Mouse (Mus musculus) spleen, adult 2 months (tissue): ENCODE measurements around the gene Clasp2.

Source experiments
- CTCF ChIP-seq: fragments of 200-500 bp; IDR thresholded peaks from 2 replicates; pipeline ENCODE4 v1.5.1; 2011; ENCODE audit warnings: mild to moderate bottlenecking, inconsistent platforms; ENCODE audit not compliant: insufficient read depth, insufficient read length, insufficient replicate concordance; ENCODE audit errors: extremely low read depth
- POLR2A ChIP-seq: fragments of 200-500 bp; IDR thresholded peaks from 2 replicates; pipeline ENCODE4 v1.6.1; 2011; ENCODE audit warnings: low read depth, low read length, inconsistent platforms

DNA sequence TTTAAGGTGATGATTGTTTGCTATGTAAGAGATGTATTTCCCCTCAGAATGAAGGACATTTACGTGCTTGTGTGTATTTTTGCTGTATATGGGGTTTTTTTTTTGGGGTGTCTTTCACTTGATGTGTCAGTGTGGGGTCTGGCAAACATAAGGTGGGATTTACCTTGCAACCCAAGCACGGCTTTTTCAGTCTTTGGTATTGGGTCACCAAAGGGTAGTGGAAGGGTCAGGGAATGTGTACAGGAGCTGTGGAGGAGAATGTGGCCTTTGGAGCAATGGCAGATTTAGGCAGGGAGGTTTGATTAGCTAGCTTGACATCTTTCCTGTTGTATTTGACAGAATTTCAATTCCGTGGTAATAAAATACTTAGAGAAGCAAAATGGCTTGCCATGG lies 52.2 kb downstream of the Clasp2 start:
- TF ChIP-seq CTCF, result no peak
- TF ChIP-seq POLR2A, result no peak
